ENCODE assay signal across 8 mouse cellular contexts in genomic region chr19:24224500-24225304, GRCm38 (mm10). TPM values are rescaled to one million over a fixed set of nuclear protein-coding genes. Genes with fewer than 3 reads are reported as not detected.
DNase-seq lines count a peak whose midpoint lies in the region; ATAC-seq lines count a peak whose summit lies in the region.

Gene Tjp2, minus strand, starts transcription at chr19:24225030.

- under 1% methylated on average over 59 of the region's 59 CpGs for WGBS in forebrain, embryonic 10.5 days
- WGBS in heart, embryonic 15.5 days, result under 1% methylated on average over 59 of the region's 59 CpGs
- under 1% methylated on average over 59 of the region's 59 CpGs for WGBS in liver, embryonic 16.5 days (ENCODE audit: insufficient replicate concordance)
- under 1% methylated on average over 57 of the region's 59 CpGs for WGBS in neural tube, embryonic 11.5 days

- peak within 1 kb of the TSS; percentile 61 for H3K4me3 ChIP-seq in forebrain, embryonic 10.5 days
- H3K4me3 ChIP-seq in heart, embryonic 15.5 days, result peak within 1 kb of the TSS; percentile 67
- H3K4me3 ChIP-seq in liver, embryonic 16.5 days (ENCODE audit: low read depth, low read length), result peak within 1 kb of the TSS; percentile 63
- H3K4me3 ChIP-seq in neural tube, embryonic 11.5 days (ENCODE audit: low read depth, low read length), result peak within 1 kb of the TSS; percentile 42

- peak; percentile 70 for DNase-seq in CD4-positive helper T cell, adult 2 months (ENCODE audit: low read depth, low spot score)
- peak; percentile 34 to 46 for DNase-seq in adrenal gland, postnatal 4 days (ENCODE audit: low spot score in 2 of 2)
- DNase-seq in forebrain, embryonic 10.5 days (ENCODE audit: extremely low spot score, low spot score), result peak; percentile 58
- DNase-seq in kidney, postnatal 10 days, result peak; percentile 78
- peak; percentile 68 for DNase-seq in neural tube, embryonic 11.5 days (ENCODE audit: low spot score)
- peak; percentile 58 for DNase-seq in testis, postnatal 14 days (ENCODE audit: low spot score)

- H3K36me3 ChIP-seq in forebrain, embryonic 10.5 days (replicated peaks), result no peaks in the 10 kb centered on the region
- H3K36me3 ChIP-seq in heart, embryonic 15.5 days, result no peaks in the 10 kb centered on the region
- H3K36me3 ChIP-seq in liver, embryonic 16.5 days (ENCODE audit: control insufficient read depth, insufficient read depth), result no peaks in the 10 kb centered on the region
- no peaks in the 10 kb centered on the region for H3K36me3 ChIP-seq in neural tube, embryonic 11.5 days (ENCODE audit: control insufficient read depth, insufficient read depth, low read length)

- ATAC-seq in heart, embryonic 15.5 days (replicated peaks; ENCODE audit: insufficient number of reproducible peaks, insufficient read depth, low FRiP score, low read depth), result peak; percentile 65
- peak; percentile 77 for ATAC-seq in liver, embryonic 16.5 days (ENCODE audit: low read depth)
- peak; percentile 41 for ATAC-seq in neural tube, embryonic 11.5 days (ENCODE audit: insufficient read depth, low FRiP score, low TSS enrichment)

- H3K9ac ChIP-seq in heart, embryonic 15.5 days, result peak within 1 kb of the TSS; percentile 63
- peak within 1 kb of the TSS; percentile 54 for H3K9ac ChIP-seq in liver, embryonic 16.5 days (ENCODE audit: low read depth, low read length)
- H3K9ac ChIP-seq in neural tube, embryonic 11.5 days (ENCODE audit: low read length), result peak within 1 kb of the TSS; percentile 38; the same call in 1 of the 2 replicates

- H3K9me3 ChIP-seq in forebrain, embryonic 10.5 days, result no peaks in the 10 kb centered on the region
- no peaks in the 10 kb centered on the region for H3K9me3 ChIP-seq in heart, embryonic 15.5 days (replicated peaks)
- H3K9me3 ChIP-seq in liver, embryonic 16.5 days (replicated peaks; ENCODE audit: control insufficient read depth, low read length), result no peaks in the 10 kb centered on the region
- no peaks in the 10 kb centered on the region for H3K9me3 ChIP-seq in neural tube, embryonic 11.5 days (ENCODE audit: control insufficient read depth, low read length)

- H3K4me2 ChIP-seq in heart, embryonic 15.5 days, result peak within 1 kb of the TSS; percentile 84
- H3K4me2 ChIP-seq in liver, embryonic 16.5 days (ENCODE audit: low read depth, low read length), result peak within 1 kb of the TSS; percentile 53
- peak within 1 kb of the TSS; percentile 76 for H3K4me2 ChIP-seq in neural tube, embryonic 11.5 days (ENCODE audit: low read depth)

- H3K4me1 ChIP-seq in forebrain, embryonic 10.5 days, result peaks cover 59% of the 10 kb centered on the region
- H3K4me1 ChIP-seq in heart, embryonic 15.5 days (replicated peaks), result peaks cover 17% of the 10 kb centered on the region
- H3K4me1 ChIP-seq in liver, embryonic 16.5 days (ENCODE audit: control insufficient read depth, low read depth, low read length), result no peaks in the 10 kb centered on the region
- no peaks in the 10 kb centered on the region for H3K4me1 ChIP-seq in neural tube, embryonic 11.5 days (ENCODE audit: control insufficient read depth, insufficient read depth, low read length)

- peak within 1 kb of the TSS; percentile 86 for H3K27ac ChIP-seq in forebrain, embryonic 10.5 days
- peak within 1 kb of the TSS; percentile 84 for H3K27ac ChIP-seq in heart, embryonic 15.5 days
- peak within 1 kb of the TSS; percentile 77 for H3K27ac ChIP-seq in liver, embryonic 16.5 days (ENCODE audit: low read length)
- H3K27ac ChIP-seq in neural tube, embryonic 11.5 days (ENCODE audit: low read depth, low read length), result no peak within 1 kb of the TSS

- peaks cover 46% of the 10 kb centered on the region for H3K27me3 ChIP-seq in forebrain, embryonic 10.5 days (ENCODE audit: poor library complexity, severe bottlenecking)
- no peaks in the 10 kb centered on the region for H3K27me3 ChIP-seq in heart, embryonic 15.5 days
- peaks cover 21% of the 10 kb centered on the region for H3K27me3 ChIP-seq in liver, embryonic 16.5 days (ENCODE audit: control insufficient read depth, insufficient read depth, low read depth, low read length)
- H3K27me3 ChIP-seq in neural tube, embryonic 11.5 days (ENCODE audit: control insufficient read depth, insufficient read depth, low read length), result peaks cover 19% of the 10 kb centered on the region

RNA-seq across cellular contexts. Expression of gene Tjp2, which starts in this region (rescaled TPM):
- total RNA-seq in adrenal gland, postnatal 4 days (2021), result 10 to 100 TPM; 14.5 to 17.3 TPM
- 36.9 and 37.6 TPM in 2 replicates for polyA plus RNA-seq in forebrain, embryonic 10.5 days (2016; fragmentation: Nextera tagmentation; extraction: Ambion mirVana)
- 21.9 and 24.4 TPM in 2 replicates for polyA plus RNA-seq in heart, embryonic 15.5 days (2015; fragmentation: Nextera tagmentation; extraction: Ambion mirVana)
- polyA plus RNA-seq in liver, embryonic 16.5 days (2015; fragmentation: Nextera tagmentation; extraction: Ambion mirVana), result 5.2 and 6.6 TPM in 2 replicates
- polyA plus RNA-seq in neural tube, embryonic 11.5 days (2014; fragmentation: Nextera tagmentation; extraction: Ambion mirVana), result 31.9 and 32.5 TPM in 2 replicates
